Mouse (Mus musculus) kidney, postnatal 25 days (tissue): ENCODE measurements around the gene Helz2.

ENCODE experiments used
- DNase-seq, 2 experiments: peaks; one replicate each; pipeline ENCODE4 v3.0.0; 2021; ENCODE audit warnings: mixed read lengths in 2 of 2

Helz2 gene

GRCm38 (mm10) chr2:181241602-181242313, at the start of gene Helz2:
Helz2 (minus strand) TSS chr2:181242027.
- DNase-seq: peak; percentile 65 to 79

GRCm38 (mm10) chr2:181290937-181291336, 49.1 kb upstream of the Helz2 start:
- no peak for DNase-seq

- peak in 1 of 2 experiments; percentile 32 for DNase-seq
Observed at GRCm38 (mm10) chr2:181288691-181289090, 46.9 kb upstream of the Helz2 start.

- DNase-seq: peak; percentile 95 to 98
Observed at GRCm38 (mm10) chr2:181287958-181288350, 46.1 kb upstream of the Helz2 start, which contains the start of gene Gmeb2. Gmeb2 (minus strand) TSS chr2:181288035.

GRCm38 (mm10) chr2:181287338-181287957, 45.6 kb upstream of the Helz2 start:
- DNase-seq: peak; percentile 82 to 93

GRCm38 (mm10) chr2:181286629-181287337, 45.0 kb upstream of the Helz2 start:
- no peak for DNase-seq

GRCm38 (mm10) chr2:181279968-181280367, 38.1 kb upstream of the Helz2 start:
- DNase-seq: no peak

GRCm38 (mm10) chr2:181277866-181278265, 36.0 kb upstream of the Helz2 start:
- no peak for DNase-seq

GRCm38 (mm10) chr2:181276766-181277165, 34.9 kb upstream of the Helz2 start:
- DNase-seq: peak; percentile 58 to 84

- no peak for DNase-seq
Observed at GRCm38 (mm10) chr2:181274639-181275038, 32.8 kb upstream of the Helz2 start.

GRCm38 (mm10) chr2:181273829-181274228, 32.0 kb upstream of the Helz2 start:
- no peak for DNase-seq

- no peak for DNase-seq
Observed at GRCm38 (mm10) chr2:181272092-181272491, 30.3 kb upstream of the Helz2 start.

GRCm38 (mm10) chr2:181266839-181267238, 25.0 kb upstream of the Helz2 start:
- no peak for DNase-seq

GRCm38 (mm10) chr2:181253248-181253647, 11.4 kb upstream of the Helz2 start:
- no peak for DNase-seq

- DNase-seq: no peak
Observed at GRCm38 (mm10) chr2:181251841-181252240, 10.0 kb upstream of the Helz2 start.

- DNase-seq: no peak
Observed at GRCm38 (mm10) chr2:181249217-181249616, 7.4 kb upstream of the Helz2 start.

GRCm38 (mm10) chr2:181245031-181245430, 3.2 kb upstream of the Helz2 start:
- no peak for DNase-seq

- peak; percentile 42 to 48 for DNase-seq
Observed at GRCm38 (mm10) chr2:181243706-181244394, 2.0 kb upstream of the Helz2 start.

GRCm38 (mm10) chr2:181242314-181242665, 463 bp upstream of the Helz2 start:
- no peak for DNase-seq

GRCm38 (mm10) chr2:181240806-181241440, 904 bp downstream of the Helz2 start:
- peak in 1 of 2 experiments; percentile 28 for DNase-seq

GRCm38 (mm10) chr2:181239261-181239660, 2.6 kb downstream of the Helz2 start:
- DNase-seq: peak in 1 of 2 experiments; percentile 36

- peak in 1 of 2 experiments; percentile 16 for DNase-seq
Observed at GRCm38 (mm10) chr2:181238861-181239260, 3.0 kb downstream of the Helz2 start.
